Mouse (Mus musculus): Measurements from ENCODE around the gene Cox6b1. TPM values are rescaled to one million over a fixed set of nuclear protein-coding genes. Genes with fewer than 3 reads are reported as not detected.

Gene Cox6b1
- total and polyA plus RNA-seq, 2 experiments: 399 to 640 TPM

DNA sequence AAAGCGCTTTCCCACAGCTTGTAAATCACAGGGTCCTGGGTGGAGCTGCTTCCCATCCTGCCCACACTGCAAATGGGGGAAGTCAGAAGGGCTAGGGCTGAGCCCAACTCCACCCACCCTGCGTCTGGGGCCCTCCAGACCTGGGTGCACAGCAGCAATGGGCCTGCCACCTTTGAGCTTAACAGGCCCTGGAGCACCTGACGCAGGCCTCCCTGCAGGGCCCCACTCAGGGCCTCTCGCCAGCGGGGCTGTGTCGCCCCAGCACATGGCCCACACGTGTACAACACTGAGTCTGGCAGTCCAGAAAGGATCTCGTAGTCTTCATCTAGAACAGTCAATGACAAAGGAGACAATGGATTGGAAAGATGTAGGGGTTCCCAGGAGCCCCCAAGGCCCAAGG lies 46.0 kb downstream of the Cox6b1 start:
- TF ChIP-seq POLR2A (IDR thresholded peaks at IDR 0.05; ENCODE audit: extremely low read depth, insufficient read depth, low read length) (no peak), CTCF (IDR thresholded peaks at IDR 0.05; ENCODE audit: low read depth, low read length) (no peak)
- Histone ChIP-seq H3K36me3 (ENCODE audit: control insufficient read depth, insufficient read depth, low read length) (peaks cover 52% of the 10 kb centered on the region), H3K27me3 (ENCODE audit: control insufficient read depth, insufficient read depth, low read length) (no peaks in the 10 kb centered on the region), H3K4me1 (ENCODE audit: control insufficient read depth, insufficient read depth, low read length) (no peaks in the 10 kb centered on the region), H3K27ac (replicated peaks; ENCODE audit: insufficient read depth, low read depth, low read length) (no peak overlapping the region), H3K79me2 (ENCODE audit: control insufficient read depth, insufficient read depth, low read length) (peaks cover 11% of the 10 kb centered on the region), H3K4me3 (ENCODE audit: insufficient read depth, low read depth, low read length) (no peak overlapping the region), H3K9ac (ENCODE audit: low read depth, low read length) (no peak overlapping the region)
- no peak for DNase-seq (ENCODE audit: extremely low read depth, low read depth, low spot score)
- 97% methylated on average over 8 of the region's 8 CpGs for WGBS

DNA sequence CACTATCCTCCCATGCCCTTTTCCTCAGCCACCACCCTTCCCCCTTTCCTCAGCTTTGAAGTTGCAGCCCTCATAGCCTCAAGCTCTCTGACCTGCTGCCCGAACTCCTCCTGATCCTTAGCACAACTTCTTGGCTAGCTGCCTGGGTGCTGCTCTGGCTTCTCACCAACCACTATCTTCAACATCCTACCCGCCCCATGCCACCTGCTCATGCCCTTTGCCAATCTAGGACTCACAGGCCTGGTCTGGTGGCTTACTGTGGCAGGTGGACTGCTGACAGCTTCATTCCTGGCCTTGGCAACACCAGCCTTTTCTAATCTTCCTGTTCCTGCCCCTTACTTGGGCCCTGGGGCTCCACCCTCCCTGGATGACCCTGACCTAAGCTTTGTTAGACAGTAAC lies 53.0 kb downstream of the Cox6b1 start:
- Histone ChIP-seq H3K36me3 (ENCODE audit: control insufficient read depth, insufficient read depth, low read length) (peaks cover 52% of the 10 kb centered on the region), H3K79me2 (ENCODE audit: control insufficient read depth, insufficient read depth, low read length) (no peaks in the 10 kb centered on the region), H3K9ac (ENCODE audit: low read depth, low read length) (no peak overlapping the region), H3K27me3 (ENCODE audit: control insufficient read depth, insufficient read depth, low read length) (no peaks in the 10 kb centered on the region), H3K4me3 (ENCODE audit: insufficient read depth, low read depth, low read length) (no peak overlapping the region), H3K4me1 (ENCODE audit: control insufficient read depth, insufficient read depth, low read length) (no peaks in the 10 kb centered on the region), H3K27ac (replicated peaks; ENCODE audit: insufficient read depth, low read depth, low read length) (no peak overlapping the region)
- TF ChIP-seq CTCF (IDR thresholded peaks at IDR 0.05; ENCODE audit: low read depth, low read length) (no peak), POLR2A (IDR thresholded peaks at IDR 0.05; ENCODE audit: extremely low read depth, insufficient read depth, low read length) (no peak)
- DNase-seq (ENCODE audit: extremely low read depth, low read depth, low spot score): peak; percentile 58
- WGBS: 11% methylated on average over 2 of the region's 2 CpGs

DNA sequence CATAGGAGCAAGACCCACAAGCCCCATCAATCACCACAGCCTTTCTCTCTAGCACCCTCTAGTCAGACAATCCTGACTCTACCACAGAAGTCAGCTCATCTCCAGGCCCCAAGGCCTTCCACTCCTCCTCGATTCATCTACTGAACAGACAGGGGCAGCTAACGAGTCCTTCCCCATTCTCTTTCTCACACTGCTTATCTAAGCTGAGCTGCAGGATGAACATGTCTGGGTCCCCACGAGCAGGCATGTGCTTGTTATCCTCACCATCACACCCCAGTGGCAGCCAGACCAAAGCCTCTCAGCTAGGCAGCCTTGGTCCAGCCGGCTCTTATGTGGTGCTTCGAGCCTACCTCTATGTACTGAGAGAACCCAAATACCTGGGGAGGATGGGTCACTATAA lies 53.6 kb downstream of the Cox6b1 start:
- 95% methylated on average over 5 of the region's 5 CpGs for WGBS
- no peak overlapping the region for H3K9ac ChIP-seq (ENCODE audit: low read depth, low read length)
- TF ChIP-seq POLR2A (IDR thresholded peaks at IDR 0.05; ENCODE audit: extremely low read depth, insufficient read depth, low read length) (no peak), CTCF (IDR thresholded peaks at IDR 0.05; ENCODE audit: low read depth, low read length) (no peak)

DNA sequence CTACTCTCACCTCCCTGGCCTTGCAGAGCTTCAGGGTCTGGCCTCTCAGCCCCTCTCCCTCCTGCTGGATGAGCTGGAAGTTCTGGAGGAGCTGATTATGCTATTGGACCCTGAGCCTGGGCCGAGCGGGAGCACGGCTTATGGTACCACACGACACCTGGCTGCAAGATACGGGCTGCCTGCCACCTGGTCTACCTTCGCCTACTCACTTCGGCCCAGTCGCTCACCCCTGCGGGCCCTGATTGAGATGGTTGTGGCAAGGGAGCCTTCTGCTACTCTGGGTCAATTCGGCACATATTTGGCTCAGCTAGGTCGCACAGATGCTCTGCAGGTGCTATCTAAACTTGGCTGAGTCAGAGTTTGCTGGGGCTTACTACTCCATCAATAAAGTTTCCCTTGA lies 58.4 kb downstream of the Cox6b1 start:
- Histone ChIP-seq H3K9ac (ENCODE audit: low read depth, low read length) (no peak overlapping the region), H3K27me3 (ENCODE audit: control insufficient read depth, insufficient read depth, low read length) (no peaks in the 10 kb centered on the region), H3K27ac (replicated peaks; ENCODE audit: insufficient read depth, low read depth, low read length) (no peak overlapping the region), H3K4me3 (ENCODE audit: insufficient read depth, low read depth, low read length) (no peak overlapping the region), H3K36me3 (ENCODE audit: control insufficient read depth, insufficient read depth, low read length) (peaks cover 26% of the 10 kb centered on the region; the same call in 1 of the 2 replicates), H3K4me1 (ENCODE audit: control insufficient read depth, insufficient read depth, low read length) (peaks cover 5% of the 10 kb centered on the region), H3K79me2 (ENCODE audit: control insufficient read depth, insufficient read depth, low read length) (no peaks in the 10 kb centered on the region)
- TF ChIP-seq POLR2A (IDR thresholded peaks at IDR 0.05; ENCODE audit: extremely low read depth, insufficient read depth, low read length) (no peak), CTCF (IDR thresholded peaks at IDR 0.05; ENCODE audit: low read depth, low read length) (no peak)
- no peak for DNase-seq (ENCODE audit: extremely low read depth, low read depth, low spot score)
- 89% methylated on average over 11 of the region's 11 CpGs for WGBS

More for the DNA sequence above, 53.6 kb downstream of the Cox6b1 start:
- Histone ChIP-seq H3K4me1 (ENCODE audit: control insufficient read depth, insufficient read depth, low read length) (no peaks in the 10 kb centered on the region), H3K27ac (replicated peaks; ENCODE audit: insufficient read depth, low read depth, low read length) (no peak overlapping the region), H3K4me3 (ENCODE audit: insufficient read depth, low read depth, low read length) (no peak overlapping the region), H3K36me3 (ENCODE audit: control insufficient read depth, insufficient read depth, low read length) (peaks cover 50% of the 10 kb centered on the region), H3K79me2 (ENCODE audit: control insufficient read depth, insufficient read depth, low read length) (no peaks in the 10 kb centered on the region), H3K27me3 (ENCODE audit: control insufficient read depth, insufficient read depth, low read length) (no peaks in the 10 kb centered on the region)
- no peak for DNase-seq (ENCODE audit: extremely low read depth, low read depth, low spot score)

Other genes with a start within 250 kb of the Cox6b1 start
Only the 30 nearest of the 32 such genes appear.
- gene Tyrobp, start 212.4 kb downstream of the Cox6b1 start, total RNA-seq (2014; rRNA removed): 46.1 and 57.6 TPM in 2 replicates
- gene Tyrobp, start 212.4 kb downstream of the Cox6b1 start, polyA plus RNA-seq (2012; rRNA removed): 48.1 and 86.4 TPM in 2 replicates
- 1.9 and 2.1 TPM in 2 replicates for gene Hcst, start 206.3 kb downstream of the Cox6b1 start, total RNA-seq (2014; rRNA removed)
- gene Hcst, start 206.3 kb downstream of the Cox6b1 start, polyA plus RNA-seq (2012; rRNA removed): 3.3 and 5.0 TPM in 2 replicates
- 0.55 and 1.0 TPM in 2 replicates for gene Nfkbid, start 204.4 kb downstream of the Cox6b1 start, total RNA-seq (2014; rRNA removed)
- gene Nfkbid, start 204.4 kb downstream of the Cox6b1 start, polyA plus RNA-seq (2012; rRNA removed): 0.52 and 0.92 TPM in 2 replicates
- gene Aplp1, start 180.6 kb downstream of the Cox6b1 start, total RNA-seq (2014; rRNA removed): 0.18 and 0.74 TPM in 2 replicates
- gene Aplp1, start 180.6 kb downstream of the Cox6b1 start, polyA plus RNA-seq (2012; rRNA removed): 0.65 and 0.70 TPM in 2 replicates
- gene Kirrel2, start 168.5 kb downstream of the Cox6b1 start, total RNA-seq (2014; rRNA removed): not detected in 2 replicates
- not detected in 2 replicates for gene Kirrel2, start 168.5 kb downstream of the Cox6b1 start, polyA plus RNA-seq (2012; rRNA removed)
- gene Nphs1, start 167.8 kb downstream of the Cox6b1 start, total RNA-seq (2014; rRNA removed): under 0.01 TPM in 1 of 2 replicates, not detected in the other
- gene Nphs1, start 167.8 kb downstream of the Cox6b1 start, polyA plus RNA-seq (2012; rRNA removed): not detected in 2 replicates
- 220 and 232 TPM in 2 replicates for gene Prodh2, start 132.5 kb downstream of the Cox6b1 start, total RNA-seq (2014; rRNA removed)
- gene Prodh2, start 132.5 kb downstream of the Cox6b1 start, polyA plus RNA-seq (2012; rRNA removed): 416 and 432 TPM in 2 replicates
- gene Arhgap33, start 91.1 kb downstream of the Cox6b1 start, total RNA-seq (2014; rRNA removed): 0.07 and 0.37 TPM in 2 replicates
- gene Arhgap33, start 91.1 kb downstream of the Cox6b1 start, polyA plus RNA-seq (2012; rRNA removed): 0.72 and 1.2 TPM in 2 replicates
- 2.2 and 2.5 TPM in 2 replicates for gene Hspb6, start 74.0 kb downstream of the Cox6b1 start, total RNA-seq (2014; rRNA removed)
- gene Hspb6, start 74.0 kb downstream of the Cox6b1 start, polyA plus RNA-seq (2012; rRNA removed): 22.5 and 29.2 TPM in 2 replicates
- 1.6 and 2.3 TPM in 2 replicates for gene Proser3, start 73.9 kb downstream of the Cox6b1 start, total RNA-seq (2014; rRNA removed)
- 3.2 and 4.5 TPM in 2 replicates for gene Proser3, start 73.9 kb downstream of the Cox6b1 start, polyA plus RNA-seq (2012; rRNA removed)
- gene Lin37, start 66.3 kb downstream of the Cox6b1 start, total RNA-seq (2014; rRNA removed): 2.7 and 4.0 TPM in 2 replicates
- gene Lin37, start 66.3 kb downstream of the Cox6b1 start, polyA plus RNA-seq (2012; rRNA removed): 18.8 and 22.4 TPM in 2 replicates
- 12.4 and 16.2 TPM in 2 replicates for gene U2af1l4, start 62.9 kb downstream of the Cox6b1 start, total RNA-seq (2014; rRNA removed)
- 31.3 and 34.6 TPM in 2 replicates for gene U2af1l4, start 62.9 kb downstream of the Cox6b1 start, polyA plus RNA-seq (2012; rRNA removed)
- gene Gm49396, start 62.8 kb downstream of the Cox6b1 start, total RNA-seq (2014; rRNA removed): 1.9 and 2.8 TPM in 2 replicates
- gene Gm49396, start 62.8 kb downstream of the Cox6b1 start, polyA plus RNA-seq (2012; rRNA removed): 0.70 and 0.91 TPM in 2 replicates
- 34.9 and 38.0 TPM in 2 replicates for gene Psenen, start 62.5 kb downstream of the Cox6b1 start, total RNA-seq (2014; rRNA removed)
- 126 and 149 TPM in 2 replicates for gene Psenen, start 62.5 kb downstream of the Cox6b1 start, polyA plus RNA-seq (2012; rRNA removed)
- gene Igflr1, start 60.7 kb downstream of the Cox6b1 start, total RNA-seq (2014; rRNA removed): 0.55 TPM in 1 of 2 replicates, not detected in the other
- 2.3 and 4.2 TPM in 2 replicates for gene Igflr1, start 60.7 kb downstream of the Cox6b1 start, polyA plus RNA-seq (2012; rRNA removed)
- gene Kmt2b, start 37.4 kb downstream of the Cox6b1 start, total RNA-seq (2014; rRNA removed): 3.4 and 5.0 TPM in 2 replicates
- gene Kmt2b, start 37.4 kb downstream of the Cox6b1 start, polyA plus RNA-seq (2012; rRNA removed): 12.1 and 19.2 TPM in 2 replicates
- 0.18 and 0.87 TPM in 2 replicates for gene Zbtb32, start 27.2 kb downstream of the Cox6b1 start, total RNA-seq (2014; rRNA removed)
- 0.58 and 0.61 TPM in 2 replicates for gene Zbtb32, start 27.2 kb downstream of the Cox6b1 start, polyA plus RNA-seq (2012; rRNA removed)
- not detected in 2 replicates for gene Upk1a, start 13.3 kb downstream of the Cox6b1 start, total RNA-seq (2014; rRNA removed)
- gene Upk1a, start 13.3 kb downstream of the Cox6b1 start, polyA plus RNA-seq (2012; rRNA removed): 0.23 and 0.54 TPM in 2 replicates
- gene Etv2, start 9.7 kb upstream of the Cox6b1 start, total RNA-seq (2014; rRNA removed): 0.18 TPM in 1 of 2 replicates, not detected in the other
- not detected in 2 replicates for gene Etv2, start 9.7 kb upstream of the Cox6b1 start, polyA plus RNA-seq (2012; rRNA removed)
- 17.1 and 20.7 TPM in 2 replicates for gene Rbm42, start 24.2 kb upstream of the Cox6b1 start, total RNA-seq (2014; rRNA removed)
- 35.8 and 36.7 TPM in 2 replicates for gene Rbm42, start 24.2 kb upstream of the Cox6b1 start, polyA plus RNA-seq (2012; rRNA removed)
- 4.6 and 4.7 TPM in 2 replicates for gene Haus5, start 38.8 kb upstream of the Cox6b1 start, total RNA-seq (2014; rRNA removed)
- 3.7 and 5.3 TPM in 2 replicates for gene Haus5, start 38.8 kb upstream of the Cox6b1 start, polyA plus RNA-seq (2012; rRNA removed)
- gene Pmis2, start 45.5 kb upstream of the Cox6b1 start, total RNA-seq (2014; rRNA removed): not detected in 2 replicates
- gene Pmis2, start 45.5 kb upstream of the Cox6b1 start, polyA plus RNA-seq (2012; rRNA removed): not detected in 2 replicates
- 0.34 TPM in 1 of 2 replicates, not detected in the other for gene 2200002J24Rik, start 72.8 kb upstream of the Cox6b1 start, total RNA-seq (2014; rRNA removed)
- not detected in 2 replicates for gene 2200002J24Rik, start 72.8 kb upstream of the Cox6b1 start, polyA plus RNA-seq (2012; rRNA removed)
- gene Atp4a, start 86.1 kb upstream of the Cox6b1 start, total RNA-seq (2014; rRNA removed): 2.6 and 4.4 TPM in 2 replicates
- 1.3 and 4.2 TPM in 2 replicates for gene Atp4a, start 86.1 kb upstream of the Cox6b1 start, polyA plus RNA-seq (2012; rRNA removed)
- 124 and 146 TPM in 2 replicates for gene Tmem147, start 103.4 kb upstream of the Cox6b1 start, total RNA-seq (2014; rRNA removed)
- gene Tmem147, start 103.4 kb upstream of the Cox6b1 start, polyA plus RNA-seq (2012; rRNA removed): 248 and 335 TPM in 2 replicates
- gene Gapdhs, start 117.5 kb upstream of the Cox6b1 start, total RNA-seq (2014; rRNA removed): not detected in 2 replicates
- 0.50 and 1.3 TPM in 2 replicates for gene Gapdhs, start 117.5 kb upstream of the Cox6b1 start, polyA plus RNA-seq (2012; rRNA removed)
- gene Sbsn, start 125.3 kb upstream of the Cox6b1 start, total RNA-seq (2014; rRNA removed): 0.46 and 0.60 TPM in 2 replicates
- gene Sbsn, start 125.3 kb upstream of the Cox6b1 start, polyA plus RNA-seq (2012; rRNA removed): 0.33 and 0.41 TPM in 2 replicates
- not detected in 2 replicates for gene Dmkn, start 137.6 kb upstream of the Cox6b1 start, total RNA-seq (2014; rRNA removed)
- gene Dmkn, start 137.6 kb upstream of the Cox6b1 start, polyA plus RNA-seq (2012; rRNA removed): 0.44 TPM in 1 of 2 replicates, not detected in the other
- not detected in 2 replicates for gene Krtdap, start 161.7 kb upstream of the Cox6b1 start, total RNA-seq (2014; rRNA removed)
- not detected in 2 replicates for gene Krtdap, start 161.7 kb upstream of the Cox6b1 start, polyA plus RNA-seq (2012; rRNA removed)
- 0.09 and 0.13 TPM in 2 replicates for gene Ffar2, start 197.6 kb upstream of the Cox6b1 start, total RNA-seq (2014; rRNA removed)
- gene Ffar2, start 197.6 kb upstream of the Cox6b1 start, polyA plus RNA-seq (2012; rRNA removed): 0.04 TPM in 1 of 2 replicates, not detected in the other

Data from liver, adult 2 months (tissue).